Mouse (Mus musculus) common myeloid progenitor, adult 5-6 weeks (primary cell): Measurements from ENCODE around the gene Parva. TPM values are rescaled to one million over a fixed set of nuclear protein-coding genes. Genes with fewer than 3 reads are reported as not detected.

Experiments
- ATAC-seq: replicated peaks from 2 replicates; pipeline ENCODE4 v1.8.0; 2016; ENCODE audit warnings: low read depth, mild to moderate bottlenecking, moderate TSS enrichment, inconsistent platforms; ENCODE audit not compliant: poor library complexity, severe bottlenecking
- total RNA-seq: library from RNA; stranded (forward); fragments of 200-1000, 187-1606 nt; gene quantifications from 2 replicates; pipeline ENCODE4 v1.2.3, GENCODE M21; 2017

Parva gene
- total RNA-seq, 1 experiment from 2014 or later = not detected

DNA sequence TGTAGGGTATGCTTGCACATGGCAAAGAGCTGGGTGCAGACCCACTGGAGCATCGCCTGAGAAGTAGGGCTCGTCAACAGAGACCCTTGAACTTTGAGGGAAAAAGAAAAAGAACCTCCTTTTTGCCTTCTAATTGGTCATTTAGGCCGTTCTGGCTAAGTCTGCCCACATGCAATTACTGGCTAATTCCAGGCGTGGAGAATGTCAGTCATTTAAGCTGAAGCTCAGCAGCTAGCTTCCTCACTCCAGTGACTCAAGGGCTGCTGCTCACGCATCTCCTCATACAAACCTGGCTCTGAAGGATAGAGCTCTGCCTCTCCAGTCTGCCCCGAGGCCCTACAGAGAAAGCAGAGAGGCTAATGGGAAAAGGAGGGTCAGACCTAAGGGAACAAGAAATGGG, 162.2 kb downstream of the Parva start:
- no peak for ATAC-seq

- no peak for ATAC-seq
Observed at GRCm38 (mm10) chr7:112593586-112593985, 166.3 kb downstream of the Parva start.

DNA sequence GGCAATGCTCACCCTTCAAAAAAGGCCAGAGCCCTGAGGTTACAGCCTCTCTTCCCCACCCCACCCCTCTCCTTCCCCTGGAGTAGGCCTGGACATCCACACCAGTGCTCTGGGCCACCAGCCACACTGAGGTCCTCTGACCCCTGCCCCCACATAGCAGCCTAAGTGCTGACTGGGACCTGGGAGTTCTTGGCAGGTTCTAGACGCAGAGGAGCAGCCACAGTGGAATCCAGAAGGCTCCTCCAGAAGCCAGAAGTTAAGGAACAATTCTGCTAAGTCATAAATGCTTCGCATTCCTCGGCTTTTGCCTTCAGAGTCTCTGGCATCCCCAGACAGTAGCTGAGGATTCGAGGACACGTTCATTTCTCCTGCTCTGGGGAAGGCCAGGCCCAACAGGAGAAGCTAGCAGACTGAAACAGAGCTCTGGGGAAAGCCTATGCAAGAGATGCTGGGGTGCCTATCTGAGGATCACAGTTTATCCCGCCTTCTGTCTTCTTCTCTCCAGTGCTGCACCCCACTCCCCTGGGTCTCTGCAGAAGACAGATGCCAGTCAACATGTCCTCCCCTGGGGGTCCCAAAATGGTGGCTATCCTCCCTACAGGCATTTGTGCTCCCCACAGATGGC, 168.0 kb downstream of the Parva start:
- no peak for ATAC-seq

DNA sequence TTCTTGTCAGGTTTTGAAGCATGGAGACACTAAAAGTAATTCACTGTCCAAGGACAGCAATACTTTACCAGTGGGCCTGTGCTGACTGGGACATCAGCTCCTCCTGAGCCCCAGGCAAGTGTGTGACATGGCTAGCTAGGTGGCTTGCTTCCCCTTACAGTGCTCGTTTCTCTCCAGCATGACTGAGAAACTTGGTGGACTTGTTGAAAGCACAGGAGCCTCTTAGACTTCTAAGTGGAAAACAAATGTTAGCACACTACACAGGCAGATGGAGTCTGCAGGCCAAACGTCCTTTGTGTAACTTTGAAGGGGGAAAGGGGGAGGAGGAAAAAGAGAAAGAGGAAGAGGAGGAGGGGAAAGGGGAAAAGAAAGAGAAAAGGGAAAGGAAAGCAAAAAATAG, 172.3 kb downstream of the Parva start:
- no peak for ATAC-seq

DNA sequence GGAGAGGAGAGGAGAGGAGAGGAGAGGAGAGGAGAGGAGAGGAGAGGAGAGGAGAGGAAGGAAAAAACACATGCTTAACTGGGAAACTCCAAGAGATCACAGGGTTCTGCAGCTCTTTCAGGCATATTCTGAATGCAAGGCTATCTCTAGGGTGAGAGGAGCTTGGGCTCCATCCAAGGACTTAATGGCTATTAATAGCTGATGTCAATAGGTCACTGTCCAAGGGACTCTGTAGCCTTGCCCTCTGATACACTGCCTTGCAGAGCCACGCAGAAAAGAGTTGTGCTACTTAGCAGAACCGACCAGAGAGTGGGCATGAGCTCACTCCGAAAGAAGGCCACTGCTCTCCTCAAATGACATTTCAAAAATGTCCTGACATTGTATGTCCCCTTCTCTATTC, 172.9 kb downstream of the Parva start:
- no peak for ATAC-seq

- no peak for ATAC-seq
Observed at GRCm38 (mm10) chr7:112602966-112603365, 175.7 kb downstream of the Parva start.

DNA sequence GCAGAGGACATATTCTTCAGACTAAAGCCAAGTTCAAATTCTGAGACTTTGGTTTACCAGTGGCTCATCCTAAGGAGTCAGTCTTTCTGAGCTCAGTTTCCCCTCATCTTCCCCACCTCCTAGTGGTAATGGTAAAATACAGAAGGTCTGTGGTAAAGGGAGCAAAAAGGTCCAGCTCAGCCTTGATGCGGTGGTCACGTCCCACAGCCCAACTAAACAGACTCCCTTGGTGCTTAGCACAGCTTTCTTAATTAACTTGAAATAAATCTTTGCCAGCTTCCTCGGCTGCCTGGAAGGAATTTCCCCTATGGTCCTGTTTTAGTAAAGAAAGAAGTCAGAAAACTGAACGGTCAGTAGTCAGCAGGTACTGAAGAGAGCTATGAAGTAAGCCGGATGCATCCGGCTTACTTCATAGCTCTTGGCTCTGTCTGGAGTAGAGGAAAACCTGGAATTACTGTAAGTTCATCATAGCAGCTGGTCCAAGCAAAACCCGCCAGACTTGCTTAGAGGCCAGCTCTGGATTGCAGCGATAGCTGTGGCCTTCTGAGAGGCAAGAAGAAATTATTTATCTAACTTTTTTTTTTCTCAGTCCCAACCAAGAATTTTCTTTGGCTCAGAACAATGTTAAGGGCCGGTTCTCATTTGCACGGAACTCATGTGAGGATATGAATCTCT, 176.3 kb downstream of the Parva start:
- no peak for ATAC-seq

- no peak for ATAC-seq
Observed at GRCm38 (mm10) chr7:112604209-112604608, 176.9 kb downstream of the Parva start.

- no peak for ATAC-seq
Observed at GRCm38 (mm10) chr7:112614046-112614790, 186.9 kb downstream of the Parva start.

- no peak for ATAC-seq
Observed at GRCm38 (mm10) chr7:112614791-112615668, 187.7 kb downstream of the Parva start.

DNA sequence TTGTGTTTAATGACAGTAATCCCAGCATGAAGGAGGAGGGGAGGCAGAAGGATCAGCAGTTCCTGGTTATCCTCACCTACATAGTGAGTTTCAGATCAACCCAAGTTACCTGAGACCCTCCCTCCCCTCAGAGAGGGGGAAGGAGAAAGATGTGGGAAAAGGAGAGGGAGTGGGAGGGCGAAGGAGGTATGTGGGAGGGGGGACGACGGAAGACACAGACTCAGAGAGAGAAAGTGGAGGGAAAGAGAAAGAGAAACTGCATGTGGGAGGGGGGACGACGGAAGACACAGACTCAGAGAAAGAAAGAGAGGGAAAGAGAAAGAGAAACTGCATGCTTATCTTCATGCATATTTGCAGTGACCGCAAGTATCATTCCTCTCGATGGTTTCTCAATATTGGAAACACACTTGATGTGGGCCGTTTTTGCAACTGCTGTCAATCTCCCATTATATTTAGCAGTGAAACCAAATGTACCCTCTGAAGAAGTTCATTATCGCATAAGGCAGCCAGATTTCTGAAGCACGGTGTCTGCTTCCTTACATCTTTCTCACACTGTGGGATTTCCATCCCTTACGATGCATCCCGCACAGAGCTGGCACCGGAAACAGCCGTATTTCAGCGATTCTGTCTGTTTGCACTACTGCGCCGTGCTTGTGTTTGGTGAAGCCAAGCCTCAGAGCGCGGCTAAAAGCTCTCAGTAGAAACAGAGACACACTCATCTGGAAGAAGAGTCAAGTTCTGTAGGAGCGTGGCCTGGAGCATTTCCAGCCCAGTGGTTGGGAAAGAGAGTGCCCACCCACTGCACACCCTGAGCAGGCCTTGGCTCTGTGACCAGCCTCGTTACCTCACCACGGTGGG, 193.2 kb downstream of the Parva start:
- ATAC-seq = no peak

DNA sequence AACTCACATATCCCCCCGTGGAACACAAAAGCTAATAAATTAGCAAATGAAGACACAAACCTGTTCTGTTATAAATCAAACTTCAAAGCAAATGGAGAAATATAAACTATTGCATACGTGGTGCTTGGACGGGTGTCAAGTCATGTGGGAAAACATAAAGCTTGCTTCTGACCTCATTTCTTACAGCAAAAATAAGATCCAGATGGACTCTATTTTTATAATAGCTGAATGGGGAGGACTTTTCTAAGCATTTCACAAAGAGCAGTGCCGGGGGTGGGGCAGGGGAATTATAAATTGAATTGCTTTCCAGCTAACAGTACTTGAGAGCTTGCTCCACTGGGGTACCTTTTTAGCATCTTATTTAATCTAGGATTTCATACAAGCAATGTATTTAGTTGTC, 200.2 kb downstream of the Parva start:
- no peak for ATAC-seq

- ATAC-seq = no peak
Observed at GRCm38 (mm10) chr7:112634505-112635213, 207.4 kb downstream of the Parva start.

DNA sequence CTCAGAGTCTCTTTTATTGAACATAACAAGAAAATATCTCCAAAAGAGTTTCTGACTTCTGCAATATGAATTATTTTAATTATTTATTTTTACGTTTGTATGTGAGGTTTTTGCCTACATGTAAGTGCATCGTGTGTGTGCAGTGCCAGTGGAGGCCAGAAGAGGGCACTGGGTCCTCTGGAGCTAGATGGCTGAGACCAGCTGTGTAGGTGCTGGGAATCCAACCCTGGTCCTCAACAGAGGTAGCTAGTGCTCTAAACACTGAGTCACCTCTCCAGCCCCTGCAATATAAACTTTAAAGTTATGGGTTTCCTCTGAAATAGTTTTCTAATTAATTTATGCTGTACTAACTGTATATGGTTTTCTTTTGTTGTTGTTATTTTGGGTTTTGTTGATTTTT, 208.6 kb downstream of the Parva start:
- no peak for ATAC-seq

Other genes starting within 250 kb of the Parva start
- 1.6 and 2.2 TPM in 2 replicates for gene Mical2, start 201.6 kb upstream of the Parva start, total RNA-seq